Mouse (Mus musculus) erythroblast, embryonic 14.5 days (primary cell): ENCODE data around the gene Ankfy1.

Experiments
- GATA1 ChIP-seq: IDR thresholded peaks from 2 replicates; pipeline ENCODE4 v1.6.1; 2012; ENCODE audit warnings: low read length, inconsistent platforms, mixed read lengths
- TAL1 ChIP-seq: IDR thresholded peaks from 3 replicates; pipeline ENCODE4 v1.6.1; 2012; ENCODE audit warnings: low read length, inconsistent platforms, mixed read lengths

DNA sequence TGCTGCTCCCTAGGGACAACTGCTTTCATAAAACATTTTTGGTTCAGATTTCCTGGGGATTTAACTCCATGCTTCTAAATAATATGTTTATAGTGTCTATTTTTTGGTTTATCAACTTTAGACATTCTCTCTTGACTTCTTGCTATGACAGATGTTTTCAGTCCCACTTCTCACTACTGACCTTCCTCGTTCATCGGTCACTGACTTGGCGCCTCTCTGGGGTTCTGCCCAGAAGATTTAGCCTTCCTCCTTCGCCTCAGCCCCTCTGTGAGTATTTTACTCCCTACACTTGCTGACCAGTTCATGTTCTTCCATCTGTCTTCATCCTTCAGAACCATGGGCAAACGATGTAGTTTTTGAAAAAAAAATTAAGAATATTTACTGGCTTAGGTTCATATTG, 44.4 kb upstream of the Ankfy1 start:
- TF ChIP-seq GATA1 (no peak), TAL1 (no peak)
